9 mouse cellular contexts compared by ENCODE assay signal in genomic region chr3:93361933-93362574, GRCm38 (mm10). TPM values are rescaled to one million over a fixed set of nuclear protein-coding genes. Genes with fewer than 3 reads are reported as not detected.
A peak's percentile ranks its signal among the peaks of the same experiment; 100 is the strongest.
DNase-seq lines count a peak whose midpoint lies in the region; ATAC-seq and TF ChIP-seq lines count a peak whose summit lies in the region.
"Had no signal": no experiment of that assay in that cellular context is flagged by ENCODE, and none has a peak within 500 bp of the region (broad histone marks: within the 10 kb centered on the region; RNA-seq: fewer than 3 reads in every experiment).

No protein-coding gene starts in this region.

- no peak overlapping the region for H3K9ac ChIP-seq in lung, embryonic 15.5 days
- H3K9ac ChIP-seq in forebrain, embryonic 16.5 days (replicated peaks; ENCODE audit: low read depth, low read length), result no peak overlapping the region
- no peak overlapping the region for H3K9ac ChIP-seq in limb, embryonic 13.5 days
- H3K9ac ChIP-seq in neural tube, embryonic 12.5 days, result no peak overlapping the region

- peak; percentile 62; the same call in 1 of the 2 replicates for ATAC-seq in lung, embryonic 15.5 days (ENCODE audit: borderline replicate concordance, extremely low read depth, low FRiP score, low TSS enrichment)
- peak; percentile 81 for ATAC-seq in activated CD4-positive, CD25-positive, alpha-beta regulatory T cell, adult 4 months
- peak; percentile 96 for ATAC-seq in forebrain, embryonic 16.5 days
- ATAC-seq in limb, embryonic 13.5 days (ENCODE audit: low FRiP score, low read depth), result peak; percentile 77
- peak; percentile 82 for ATAC-seq in neural tube, embryonic 12.5 days (ENCODE audit: low FRiP score, low read depth)

- H3K4me3 ChIP-seq in lung, embryonic 15.5 days, result no peak overlapping the region
- no peak overlapping the region for H3K4me3 ChIP-seq in lung, adult 2 months (replicated peaks; ENCODE audit: extremely low read depth, low read depth, low read length)
- 0 out of 2 replicates have a peak overlapping the region, but pooled peaks have one; percentile 10 for H3K4me3 ChIP-seq in forebrain, embryonic 16.5 days (replicated peaks; ENCODE audit: low read length)
- no peak overlapping the region for H3K4me3 ChIP-seq in limb, embryonic 13.5 days
- no peak overlapping the region for H3K4me3 ChIP-seq in neural tube, embryonic 12.5 days

- peak overlapping the region; percentile 39; the same call in 1 of the 2 replicates for H3K4me2 ChIP-seq in lung, embryonic 15.5 days
- peak overlapping the region; percentile 41 for H3K4me2 ChIP-seq in forebrain, embryonic 16.5 days (ENCODE audit: low read length)
- H3K4me2 ChIP-seq in limb, embryonic 13.5 days (replicated peaks), result peak overlapping the region; percentile 39
- peak overlapping the region; percentile 24; the same call in 1 of the 2 replicates for H3K4me2 ChIP-seq in neural tube, embryonic 12.5 days (replicated peaks)

- no peaks in the 10 kb centered on the region for H3K27me3 ChIP-seq in lung, embryonic 15.5 days
- no peaks in the 10 kb centered on the region for H3K27me3 ChIP-seq in forebrain, embryonic 16.5 days (replicated peaks; ENCODE audit: control insufficient read depth, insufficient read depth, low read length)
- peaks cover 11% of the 10 kb centered on the region; the same call in 1 of the 2 replicates for H3K27me3 ChIP-seq in limb, embryonic 13.5 days
- H3K27me3 ChIP-seq in neural tube, embryonic 12.5 days (replicated peaks), result no peaks in the 10 kb centered on the region

- WGBS in lung, embryonic 15.5 days, result 9% methylated on average over 10 of the region's 10 CpGs
- WGBS in lung, adult 2 months, result 9% methylated on average over 10 of the region's 10 CpGs
- WGBS in forebrain, embryonic 16.5 days, result 10% methylated on average over 10 of the region's 10 CpGs
- WGBS in limb, embryonic 13.5 days, result 14% methylated on average over 10 of the region's 10 CpGs
- 13% methylated on average over 10 of the region's 10 CpGs for WGBS in neural tube, embryonic 12.5 days

- no peaks in the 10 kb centered on the region for H3K9me3 ChIP-seq in lung, embryonic 15.5 days
- no peaks in the 10 kb centered on the region for H3K9me3 ChIP-seq in forebrain, embryonic 16.5 days (ENCODE audit: control insufficient read depth, low read length)
- no peaks in the 10 kb centered on the region for H3K9me3 ChIP-seq in limb, embryonic 13.5 days
- H3K9me3 ChIP-seq in neural tube, embryonic 12.5 days, result no peaks in the 10 kb centered on the region

- H3K27ac ChIP-seq in lung, embryonic 15.5 days, result no peak overlapping the region
- no peak overlapping the region for H3K27ac ChIP-seq in forebrain, embryonic 16.5 days (ENCODE audit: low read length)
- H3K27ac ChIP-seq in limb, embryonic 13.5 days, result no peak overlapping the region
- no peak overlapping the region for H3K27ac ChIP-seq in neural tube, embryonic 12.5 days
- H3K27ac ChIP-seq: macrophage had no signal

- H3K36me3 ChIP-seq in lung, embryonic 15.5 days, result no peaks in the 10 kb centered on the region
- H3K36me3 ChIP-seq in forebrain, embryonic 16.5 days (ENCODE audit: control insufficient read depth, insufficient read depth), result no peaks in the 10 kb centered on the region
- H3K36me3 ChIP-seq in limb, embryonic 13.5 days, result no peaks in the 10 kb centered on the region
- H3K36me3 ChIP-seq in neural tube, embryonic 12.5 days, result no peaks in the 10 kb centered on the region

- TF ChIP-seq POLR2A in lung, adult 2 months (IDR thresholded peaks at IDR 0.05; ENCODE audit: borderline replicate concordance, extremely low read depth, low read depth, low read length), result no peak

- DNase-seq in lung, adult 2 months, result no peak
- no peak for DNase-seq in adrenal gland, postnatal 4 days (ENCODE audit: low spot score in 2 of 2)
- DNase-seq in left cerebral cortex, adult 8-10 months (ENCODE audit: low spot score in 2 of 2), result no peak

- 0 out of 2 replicates have a peak, but pooled peaks cover 3% of the 10 kb centered on the region for H3K4me1 ChIP-seq in lung, embryonic 15.5 days
- H3K4me1 ChIP-seq in lung, adult 2 months (ENCODE audit: control insufficient read depth, insufficient read depth, low read length), result no peaks in the 10 kb centered on the region; the same call in 1 of the 2 replicates
- H3K4me1 ChIP-seq in forebrain, embryonic 16.5 days (replicated peaks; ENCODE audit: control insufficient read depth, insufficient read depth, low read length), result no peaks in the 10 kb centered on the region
- H3K4me1 ChIP-seq in limb, embryonic 13.5 days, result no peaks in the 10 kb centered on the region
- no peaks in the 10 kb centered on the region for H3K4me1 ChIP-seq in neural tube, embryonic 12.5 days

- TF ChIP-seq CTCF in lung, adult 2 months (IDR thresholded peaks at IDR 0.05; ENCODE audit: insufficient read depth, low read length), result no peak

RNA-seq across cellular contexts. Expression of gene Rptn, which starts 31.4 kb away (rescaled TPM):
- polyA plus RNA-seq in lung, embryonic 15.5 days (2015; fragmentation: Nextera tagmentation; extraction: Ambion mirVana), result not detected in 2 replicates
- 0.16 and 42.1 TPM in 2 replicates for polyA plus RNA-seq in lung, adult 2 months (2012; rRNA removed)
- polyA plus RNA-seq in activated CD4-positive, CD25-positive, alpha-beta regulatory T cell, adult 4 months (2017; shearing (Covaris generic)), result under 1 TPM in 1 of 2 experiments, not detected in 1; 0.11 TPM
- polyA plus RNA-seq in forebrain, embryonic 16.5 days (2015; fragmentation: Nextera tagmentation; extraction: Ambion mirVana), result not detected in 2 replicates
- not detected in 2 replicates for polyA plus RNA-seq in limb, embryonic 13.5 days (2015; fragmentation: Nextera tagmentation; extraction: Ambion mirVana)
- polyA plus RNA-seq in neural tube, embryonic 12.5 days (2016; fragmentation: Nextera tagmentation; extraction: Ambion mirVana), result not detected in 2 replicates
- total RNA-seq in adrenal gland, postnatal 4 days (2021), result not detected
- total RNA-seq in left cerebral cortex, adult 8-10 months (2022), result not detected
- polyA plus RNA-seq: macrophage had no signal

RNA-seq across cellular contexts. Expression of gene Hrnr, which starts 42.5 kb away (rescaled TPM):
- polyA plus RNA-seq in lung, embryonic 15.5 days (2015; fragmentation: Nextera tagmentation; extraction: Ambion mirVana), result 0.05 TPM in 1 of 2 replicates, not detected in the other
- 3.0 TPM in 1 of 2 replicates, not detected in the other for polyA plus RNA-seq in lung, adult 2 months (2012; rRNA removed)
- not detected for polyA plus RNA-seq in activated CD4-positive, CD25-positive, alpha-beta regulatory T cell, adult 4 months (2017; shearing (Covaris generic))
- 0.07 TPM in 1 of 2 replicates, not detected in the other for polyA plus RNA-seq in forebrain, embryonic 16.5 days (2015; fragmentation: Nextera tagmentation; extraction: Ambion mirVana)
- 0.03 TPM in 1 of 2 replicates, not detected in the other for polyA plus RNA-seq in limb, embryonic 13.5 days (2015; fragmentation: Nextera tagmentation; extraction: Ambion mirVana)
- not detected in 2 replicates for polyA plus RNA-seq in neural tube, embryonic 12.5 days (2016; fragmentation: Nextera tagmentation; extraction: Ambion mirVana)
- total RNA-seq in adrenal gland, postnatal 4 days (2021), result not detected
- not detected for total RNA-seq in left cerebral cortex, adult 8-10 months (2022)
- polyA plus RNA-seq: macrophage had no signal
